Mouse (Mus musculus) liver (tissue): ENCODE data around the gene Mpp5.
A peak's percentile ranks its signal among the peaks of the same experiment; 100 is the strongest.

Experiments
- DNase-seq: peaks from one replicate; pipeline ENCODE4 v3.0.0-alpha.2; 2020; ENCODE audit warnings: mixed read lengths

Gene Mpp5

GRCm38 (mm10) chr12:78848246-78848645, 99.5 kb downstream of the Mpp5 start:
- no peak for DNase-seq

GRCm38 (mm10) chr12:78860921-78861495, 112.3 kb downstream of the Mpp5 start:
- peak; percentile 25 for DNase-seq

GRCm38 (mm10) chr12:78861496-78862253, 113.0 kb downstream of the Mpp5 start, which contains the start of the genes Atp6v1d and Eif2s1:
Gene Atp6v1d (minus strand): TSS chr12:78861638.
Gene Eif2s1 (plus strand): TSS chr12:78861819.
- DNase-seq, result peak; percentile 98

GRCm38 (mm10) chr12:78862254-78862730, 113.6 kb downstream of the Mpp5 start:
- DNase-seq, result no peak

- peak; percentile 70 for DNase-seq
Observed at GRCm38 (mm10) chr12:78865434-78865833, 116.7 kb downstream of the Mpp5 start.

- DNase-seq, result no peak
Observed at GRCm38 (mm10) chr12:78868115-78868514, 119.4 kb downstream of the Mpp5 start.

GRCm38 (mm10) chr12:78874581-78874980, 125.9 kb downstream of the Mpp5 start:
- DNase-seq, result no peak

GRCm38 (mm10) chr12:78890062-78890461, 141.4 kb downstream of the Mpp5 start:
- no peak for DNase-seq
